Mouse (Mus musculus) liver, adult (tissue): ENCODE data around the gene Cela2a.

Source experiments
- GATA4 ChIP-seq: IDR thresholded peaks from 2 replicates; pipeline ENCODE4 v1.6.1; 2014; ENCODE audit warnings: mild to moderate bottlenecking, low read length; ENCODE audit not compliant: insufficient replicate concordance

The Cela2a gene

DNA sequence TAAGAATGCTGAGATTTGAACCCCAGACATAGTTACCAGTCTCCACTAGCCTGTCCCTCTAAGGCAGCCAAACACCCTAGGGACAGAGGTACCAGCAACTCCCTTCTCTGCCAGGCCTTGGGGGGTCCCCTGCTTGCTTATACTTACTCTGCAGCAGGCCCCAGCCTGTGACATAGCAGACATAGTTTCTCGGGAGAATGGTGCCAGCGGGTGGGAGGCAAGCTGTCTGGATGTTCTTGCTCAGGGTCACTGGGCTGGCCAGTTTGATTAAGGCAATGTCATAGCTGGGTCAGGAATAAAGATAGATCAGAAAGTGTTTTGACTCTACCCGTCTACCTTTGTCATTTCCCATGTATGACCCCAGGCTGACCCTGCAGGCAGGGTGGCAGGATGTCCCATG lies 4.8 kb downstream of the Cela2a start:
- TF ChIP-seq GATA4 = no peak

GRCm38 (mm10) chr4:141819316-141819715 lies 6.6 kb downstream of the Cela2a start:
- TF ChIP-seq GATA4 = no peak

DNA sequence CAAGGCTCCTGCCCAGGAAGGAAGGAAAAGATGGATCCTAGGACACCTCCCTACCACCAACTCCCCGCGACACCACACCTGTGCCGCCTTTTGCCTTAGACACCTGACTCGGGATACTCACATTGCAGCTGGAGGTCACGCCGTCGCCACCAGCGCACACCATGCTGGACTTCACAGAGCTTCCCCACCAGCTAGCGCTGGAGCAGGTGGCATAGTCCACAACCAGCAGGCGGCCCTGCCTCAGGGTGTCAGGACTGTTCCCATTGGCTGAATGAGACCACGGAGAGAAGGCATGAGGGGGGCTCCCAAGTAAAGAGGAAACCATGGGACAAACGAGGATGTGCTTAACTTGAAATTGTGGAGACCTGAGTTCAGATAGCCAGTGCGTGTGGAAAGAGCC lies 7.1 kb downstream of the Cela2a start:
- no peak for TF ChIP-seq GATA4

GRCm38 (mm10) chr4:141817706-141818105 lies 8.3 kb downstream of the Cela2a start:
- no peak for TF ChIP-seq GATA4

GRCm38 (mm10) chr4:141816776-141817655 lies 8.9 kb downstream of the Cela2a start:
- TF ChIP-seq GATA4 = no peak

GRCm38 (mm10) chr4:141816267-141816666 lies 9.7 kb downstream of the Cela2a start:
- TF ChIP-seq GATA4 = no peak

- TF ChIP-seq GATA4 = no peak
Observed at GRCm38 (mm10) chr4:141811375-141811774, 14.6 kb downstream of the Cela2a start.

GRCm38 (mm10) chr4:141810975-141811374 lies 15.0 kb downstream of the Cela2a start:
- TF ChIP-seq GATA4 = no peak

DNA sequence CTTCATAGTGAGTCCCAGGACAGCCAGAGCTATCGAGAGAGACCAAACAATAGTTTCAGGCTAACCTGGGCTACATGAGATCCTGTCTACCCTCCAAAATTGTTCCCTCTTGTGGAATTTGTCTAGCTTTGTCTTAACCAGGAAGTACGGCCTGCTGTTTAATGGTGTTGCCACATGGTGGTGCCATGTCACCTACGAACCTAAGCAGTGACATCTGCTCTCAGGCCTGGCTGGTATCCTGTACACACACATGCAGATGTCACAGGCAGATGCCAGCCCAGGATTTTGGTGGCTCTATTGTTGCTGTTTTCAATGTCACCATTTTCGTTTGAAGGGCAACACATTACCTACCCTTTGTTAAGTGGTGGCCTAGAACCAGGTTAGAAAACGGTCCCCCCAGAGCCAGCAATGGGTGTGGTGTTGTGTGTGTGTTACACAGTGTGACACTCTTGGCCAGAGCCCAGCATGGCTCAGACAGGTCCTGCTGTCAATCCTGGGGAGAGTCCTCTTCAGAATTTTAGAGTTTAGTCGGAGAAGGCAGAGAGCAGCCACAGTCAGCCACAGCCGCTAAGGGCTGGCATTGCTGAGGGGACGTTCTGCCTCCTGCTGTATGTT lies 16.0 kb downstream of the Cela2a start:
- no peak for TF ChIP-seq GATA4

GRCm38 (mm10) chr4:141805886-141806285 lies 20.1 kb downstream of the Cela2a start:
- no peak for TF ChIP-seq GATA4

GRCm38 (mm10) chr4:141804105-141804504 lies 21.9 kb downstream of the Cela2a start:
- no peak for TF ChIP-seq GATA4

DNA sequence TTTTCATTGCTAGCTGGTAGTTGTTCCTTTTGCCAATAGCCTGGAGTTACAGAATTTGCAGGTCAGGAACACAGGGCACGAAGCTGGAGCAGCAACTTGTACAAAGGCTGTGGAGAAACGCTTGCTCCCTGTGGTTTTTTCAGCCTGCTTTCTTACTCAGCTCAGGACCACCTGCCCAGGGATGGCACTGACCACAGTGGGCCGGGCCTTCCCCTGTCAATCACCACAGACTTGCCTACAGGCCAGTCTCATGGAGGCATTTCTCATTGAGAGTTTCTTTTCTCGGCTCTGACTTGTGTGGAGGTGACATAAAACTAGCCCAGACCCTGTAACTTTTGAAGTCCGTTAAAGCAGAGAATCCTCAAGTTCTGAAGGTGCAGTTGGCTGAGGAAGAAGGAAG lies 28.4 kb downstream of the Cela2a start:
- TF ChIP-seq GATA4 = no peak

- no peak for TF ChIP-seq GATA4
Observed at GRCm38 (mm10) chr4:141796954-141797353, 29.0 kb downstream of the Cela2a start.

DNA sequence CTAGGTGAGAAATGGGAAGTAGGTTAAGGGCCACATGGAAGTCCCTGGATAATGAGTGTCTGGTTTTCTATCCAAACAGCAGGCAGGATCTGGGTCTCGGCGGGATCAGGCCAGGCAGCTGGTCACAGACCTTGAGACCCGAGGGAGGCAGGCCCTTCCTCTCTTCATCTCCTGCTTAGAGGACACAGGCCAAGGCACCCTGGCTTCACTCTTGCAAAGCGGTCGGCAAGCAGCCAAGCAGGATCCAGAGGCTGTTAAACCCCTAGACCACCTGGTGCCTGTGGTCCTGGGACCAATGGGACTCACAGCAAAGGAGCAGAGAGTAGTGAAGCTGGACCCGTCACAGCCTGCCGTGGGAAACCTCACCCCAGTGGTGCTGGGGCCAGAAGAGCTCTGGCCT lies 29.6 kb downstream of the Cela2a start:
- TF ChIP-seq GATA4 = no peak

DNA sequence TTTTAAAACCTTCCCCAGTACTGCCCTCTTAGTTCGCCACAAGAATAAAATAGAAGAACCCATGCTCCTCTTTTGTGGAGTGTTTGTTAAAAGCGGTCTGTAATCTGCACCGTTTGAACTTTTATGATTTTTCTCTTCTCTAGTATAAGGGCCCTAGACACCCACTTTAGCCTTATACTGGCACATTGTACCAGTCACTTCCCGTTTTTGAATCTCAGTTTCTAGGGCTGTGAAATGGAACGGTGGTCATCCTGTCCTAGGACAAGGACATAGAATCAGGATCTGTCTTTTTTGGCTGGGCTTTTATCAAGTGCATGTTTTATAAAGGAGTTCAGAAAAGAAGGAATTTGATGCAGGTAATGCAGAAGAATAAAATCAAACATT lies 31.8 kb downstream of the Cela2a start:
- TF ChIP-seq GATA4 = no peak

DNA sequence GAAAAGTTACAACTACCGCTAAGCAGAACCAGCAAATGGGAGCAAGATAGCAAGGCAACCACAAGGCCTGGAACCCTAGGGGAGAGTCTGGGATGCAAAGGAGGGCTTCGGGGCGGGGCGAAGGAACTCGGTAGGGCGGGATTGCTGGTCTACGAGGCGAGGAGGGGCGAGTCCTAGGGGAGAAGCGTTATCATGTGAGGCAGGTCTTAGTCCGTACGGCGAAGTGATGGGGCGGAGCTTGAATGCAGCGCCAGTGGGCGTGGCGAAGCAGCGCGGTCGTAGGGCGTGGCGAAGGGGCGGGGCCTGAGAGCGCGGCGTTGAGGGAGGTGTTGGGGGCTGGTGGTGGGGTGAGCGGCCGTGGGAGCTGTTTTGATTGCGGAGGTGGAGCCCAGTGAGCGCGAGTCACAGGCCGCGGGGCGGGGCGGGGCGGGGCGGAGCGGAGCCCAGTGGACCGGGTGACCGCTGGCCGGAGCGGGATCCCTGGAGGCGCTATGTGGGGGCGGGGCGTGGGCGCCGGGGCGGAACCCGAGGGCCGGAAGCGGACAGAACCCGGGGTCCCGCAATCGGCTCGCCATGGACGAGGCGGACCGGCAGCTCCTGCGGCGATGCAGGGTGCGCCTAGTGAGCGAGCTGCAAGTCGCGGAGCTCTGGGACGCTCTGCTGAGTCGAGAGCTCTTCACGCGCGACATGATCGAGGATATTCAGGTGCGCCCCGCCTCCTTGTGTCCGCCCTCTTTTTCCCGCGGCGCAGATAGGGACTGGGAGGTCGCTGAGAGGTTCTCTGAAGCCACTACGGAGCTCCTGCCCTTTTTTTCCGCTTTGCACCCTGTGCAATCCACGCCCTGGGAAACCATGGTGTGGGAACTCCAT lies 32.4 kb downstream of the Cela2a start, which contains the start of gene Casp9:
Gene Casp9 (plus strand): TSS at position 331 of the 870 bp plus-strand sequence.
- TF ChIP-seq GATA4 = peak; percentile 43; the same call in 1 of the 2 replicates
